Mouse (Mus musculus): ENCODE data around the gene Sumf1.

DNA sequence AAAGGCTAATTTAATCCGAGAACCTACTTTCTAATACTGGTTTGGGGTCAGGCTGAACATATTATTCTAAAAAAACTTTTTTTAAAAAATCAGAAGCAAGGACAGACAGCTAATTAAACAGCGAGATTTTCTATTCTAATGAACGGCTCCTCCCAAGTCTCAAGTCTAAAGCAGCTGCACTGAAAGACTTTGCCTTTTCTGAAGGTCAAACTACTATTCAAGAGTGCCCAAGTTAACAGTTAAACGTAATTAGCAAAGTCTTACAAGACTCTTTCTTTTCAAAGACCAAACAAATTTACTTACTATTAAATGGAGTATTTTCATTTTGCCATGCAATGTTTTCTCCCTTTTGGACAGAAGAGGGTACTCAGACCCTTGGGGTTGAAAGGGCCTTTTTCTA is 20.8 kb upstream of the Sumf1 start:
- TF ChIP-seq EP300 (IDR thresholded peaks at IDR 0.05; ENCODE audit: insufficient read depth, low read depth, low read length) (no peak), CTCF (IDR thresholded peaks at IDR 0.05) (no peak)
